Comparison of ENCODE assay signal across 8 mouse cellular contexts in the genomic region with DNA sequence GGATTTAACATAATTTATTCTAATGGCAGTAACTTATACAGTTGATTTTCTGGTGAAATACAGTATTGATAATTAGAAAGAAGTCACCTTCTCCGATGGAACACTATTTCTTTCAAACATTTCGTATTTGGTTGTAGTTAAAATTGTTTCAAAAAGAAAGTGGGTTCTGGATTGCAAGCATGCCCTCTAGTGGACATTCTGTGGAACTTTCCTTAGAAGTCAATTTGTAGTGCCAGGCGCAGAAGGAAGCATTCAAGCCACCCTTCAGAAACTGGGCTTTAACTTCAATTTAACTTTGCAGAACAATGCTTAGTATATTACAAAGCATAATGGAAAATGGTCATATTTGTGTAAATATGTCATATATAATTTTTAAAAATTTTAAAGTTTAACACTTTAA.
DNase-seq lines count a peak whose midpoint lies in the region; ATAC-seq and TF ChIP-seq lines count a peak whose summit lies in the region.

No protein-coding gene starts in this region.

- in situ Hi-C loops in ES-E14 (cut with MboI; ENCODE audit: low sequenced_read_pairs in 2 of 2, unreplicated experiment in 2 of 2) = loop anchor here in 1 of 2 experiments (25.0 kb wide), 1 partner anchor 319 kb away; the partner anchor contains the start of gene Lhx9

- 13% methylated on average over 3 of the region's 3 CpGs for WGBS in forebrain, embryonic 14.5 days
- WGBS in forebrain, embryonic 13.5 days = 15% methylated on average over 3 of the region's 3 CpGs

- no peak overlapping the region for H3K4me3 ChIP-seq in forebrain, embryonic 14.5 days (ENCODE audit: low read depth, low read length)
- no peak overlapping the region for H3K4me3 ChIP-seq in forebrain, embryonic 13.5 days
- H3K4me3 ChIP-seq in ES-E14 (ENCODE audit: insufficient read depth in 1 of 2, low read depth in 1 of 2, low read length in 2 of 2, poor library complexity in 1 of 2, severe bottlenecking in 1 of 2) = no peak overlapping the region

- H3K4me2 ChIP-seq in forebrain, embryonic 14.5 days (ENCODE audit: low read length) = no peak overlapping the region
- no peak overlapping the region for H3K4me2 ChIP-seq in forebrain, embryonic 13.5 days

- no peak for ATAC-seq in forebrain, embryonic 14.5 days
- no peak for ATAC-seq in forebrain, embryonic 13.5 days

- H3K9ac ChIP-seq in forebrain, embryonic 14.5 days (ENCODE audit: low read length) = no peak overlapping the region
- H3K9ac ChIP-seq in forebrain, embryonic 13.5 days = no peak overlapping the region
- H3K9ac ChIP-seq in ES-E14 (ENCODE audit: insufficient read depth, low read depth, low read length, poor library complexity, severe bottlenecking) = no peak overlapping the region

- H3K9me3 ChIP-seq in forebrain, embryonic 14.5 days (replicated peaks; ENCODE audit: control insufficient read depth, low read length) = no peaks in the 10 kb centered on the region
- H3K9me3 ChIP-seq in forebrain, embryonic 13.5 days (replicated peaks) = no peaks in the 10 kb centered on the region
- H3K9me3 ChIP-seq in ES-E14 (ENCODE audit: control insufficient read depth, insufficient read depth, low read depth, low read length) = no peaks in the 10 kb centered on the region

- intact Hi-C loops in left cerebral cortex, postnatal 25 days (cut with DNase I) = loop anchor here (1.0 to 10.0 kb wide), 5 partner anchors 186 to 1024 kb away; partner anchors contain the start of gene Dennd1b

- H3K36me3 ChIP-seq in forebrain, embryonic 14.5 days (ENCODE audit: control insufficient read depth, insufficient read depth, low read length) = no peaks in the 10 kb centered on the region
- H3K36me3 ChIP-seq in forebrain, embryonic 13.5 days (ENCODE audit: poor library complexity, severe bottlenecking) = no peaks in the 10 kb centered on the region
- H3K36me3 ChIP-seq in ES-E14 (ENCODE audit: control insufficient read depth, insufficient read depth, low read length, poor library complexity, severe bottlenecking) = no peaks in the 10 kb centered on the region; the same call in 1 of the 2 replicates

- H3K27ac ChIP-seq in forebrain, embryonic 14.5 days (ENCODE audit: low read depth, low read length) = no peak overlapping the region
- no peak overlapping the region for H3K27ac ChIP-seq in forebrain, embryonic 13.5 days
- no peak overlapping the region for H3K27ac ChIP-seq in ES-E14 (ENCODE audit: insufficient read depth, low read depth, low read length, poor library complexity, severe bottlenecking)

- H3K4me1 ChIP-seq in forebrain, embryonic 14.5 days (ENCODE audit: control insufficient read depth, insufficient read depth, low read length) = peaks cover 7% of the 10 kb centered on the region
- H3K4me1 ChIP-seq in forebrain, embryonic 13.5 days = peaks cover 12% of the 10 kb centered on the region
- no peaks in the 10 kb centered on the region for H3K4me1 ChIP-seq in ES-E14 (ENCODE audit: control insufficient read depth in 2 of 2, insufficient read depth in 2 of 2, low read length in 2 of 2, poor library complexity in 1 of 2)

- DNase-seq in forebrain, embryonic 14.5 days (ENCODE audit: low spot score) = peak; percentile 81
- peak; percentile 14 to 61 for DNase-seq in left cerebral cortex, postnatal 25 days (ENCODE audit: low spot score in 2 of 2)
- no peak for DNase-seq in left cerebral cortex, adult 8-10 months (ENCODE audit: low spot score in 2 of 2)
- DNase-seq in ES-E14 (ENCODE audit: low read depth, low spot score) = peak; percentile 17
- peak; percentile 14 for DNase-seq in embryo, embryonic 9.5 days (ENCODE audit: extremely low spot score)
- DNase-seq in telencephalon, adult 2 months (ENCODE audit: low read depth, low spot score) = peak; percentile 22
- no peak for DNase-seq in right cerebral cortex, postnatal 36 days (ENCODE audit: low spot score in 2 of 2)

- no peaks in the 10 kb centered on the region for H3K27me3 ChIP-seq in forebrain, embryonic 14.5 days (replicated peaks; ENCODE audit: control insufficient read depth, insufficient read depth, low read length)
- no peaks in the 10 kb centered on the region for H3K27me3 ChIP-seq in forebrain, embryonic 13.5 days

TF ChIP-seq in ES-E14, 5 proteins besides CTCF, POLR2A, EP300 and RAD21:
- TF ChIP-seq CHD2 (IDR thresholded peaks at IDR 0.05; ENCODE audit: low read depth, low read length) (no peak), ZC3H11A (IDR thresholded peaks at IDR 0.05; ENCODE audit: borderline replicate concordance, low read depth, low read length) (peak; percentile 39; the same call in 1 of the 2 replicates)

Comparison
In these comparisons a context has a peak if more than half of its experiments do, and no peak if none do; other contexts are left out.
1. DNase-seq: peak in forebrain, embryonic 14.5 days (single experiment), left cerebral cortex, postnatal 25 days (2 of 2), ES-E14 (single experiment), embryo, embryonic 9.5 days (single experiment) and telencephalon, adult 2 months (single experiment); none in left cerebral cortex, adult 8-10 months (0 of 2) and right cerebral cortex, postnatal 36 days (0 of 2).